In the genomic region with DNA sequence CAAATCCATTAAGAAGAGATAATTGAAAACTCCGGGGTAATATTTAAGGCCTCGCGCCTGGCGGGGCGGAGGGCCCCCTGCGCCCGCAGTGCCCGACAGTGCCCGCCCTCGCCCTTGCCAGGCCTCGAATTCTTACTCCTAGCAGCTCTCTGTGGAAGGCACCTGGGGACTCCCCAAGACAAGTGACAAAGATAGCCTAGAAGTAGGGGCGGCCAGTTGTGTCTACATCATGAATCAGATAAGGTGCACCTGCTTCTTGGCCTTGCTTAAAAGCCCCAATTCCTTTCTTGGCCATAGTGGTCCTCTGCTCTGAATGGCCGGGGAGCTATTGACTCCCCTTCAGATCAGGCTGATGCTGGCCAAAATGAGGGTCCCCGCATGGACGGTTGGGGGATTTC, we compare ENCODE assay signal across 9 mouse cellular contexts.
DNase-seq lines count a peak whose midpoint lies in the region; ATAC-seq lines count a peak whose summit lies in the region.
"Had no signal": no experiment of that assay in that cellular context is flagged by ENCODE, and none has a peak within 500 bp of the region (broad histone marks: within the 10 kb centered on the region; RNA-seq: fewer than 3 reads in every experiment).

No protein-coding gene starts in this region.

- WGBS in heart, embryonic 16.5 days: 12% methylated on average over 15 of the region's 15 CpGs
- 11% methylated on average over 15 of the region's 15 CpGs for WGBS in embryonic facial prominence, embryonic 10.5 days
- WGBS in hindbrain, embryonic 15.5 days: 11% methylated on average over 15 of the region's 15 CpGs
- WGBS in midbrain, embryonic 14.5 days: 7% methylated on average over 15 of the region's 15 CpGs

- H3K9me3 ChIP-seq in heart, embryonic 16.5 days (replicated peaks; ENCODE audit: control insufficient read depth, low read length): no peaks in the 10 kb centered on the region
- H3K9me3 ChIP-seq in embryonic facial prominence, embryonic 10.5 days: no peaks in the 10 kb centered on the region
- H3K9me3 ChIP-seq in hindbrain, embryonic 15.5 days: no peaks in the 10 kb centered on the region
- H3K9me3 ChIP-seq in midbrain, embryonic 14.5 days (ENCODE audit: control insufficient read depth, low read length): no peaks in the 10 kb centered on the region

- H3K36me3 ChIP-seq in heart, embryonic 16.5 days (ENCODE audit: control insufficient read depth, insufficient read depth): no peaks in the 10 kb centered on the region
- no peaks in the 10 kb centered on the region for H3K36me3 ChIP-seq in embryonic facial prominence, embryonic 10.5 days (replicated peaks)
- H3K36me3 ChIP-seq in hindbrain, embryonic 15.5 days: no peaks in the 10 kb centered on the region
- H3K36me3 ChIP-seq in midbrain, embryonic 14.5 days (ENCODE audit: control insufficient read depth, insufficient read depth, low read length): no peaks in the 10 kb centered on the region

- no peak for ATAC-seq in heart, embryonic 16.5 days (replicated peaks; ENCODE audit: extremely low read depth, insufficient read depth, low FRiP score)
- ATAC-seq in hindbrain, embryonic 15.5 days (ENCODE audit: low FRiP score, low read depth): peak; percentile 40; the same call in 1 of the 2 replicates
- no peak for ATAC-seq in midbrain, embryonic 14.5 days (ENCODE audit: low FRiP score, low TSS enrichment)
- ATAC-seq: CD4-positive, CD25-positive, alpha-beta regulatory T cell, adult 4 months had no signal

- DNase-seq in heart, adult 11 months: no peak
- DNase-seq in embryonic facial prominence, embryonic 10.5 days (ENCODE audit: low spot score): no peak
- DNase-seq in midbrain, embryonic 14.5 days: peak; percentile 25
- no peak for DNase-seq in thymus, postnatal 10 days (ENCODE audit: low spot score in 2 of 2)
- no peak for DNase-seq in lung, postnatal 10 days
- DNase-seq in thymus, postnatal 25 days: no peak

- peaks cover 14% of the 10 kb centered on the region for H3K4me1 ChIP-seq in heart, embryonic 16.5 days (ENCODE audit: control insufficient read depth, insufficient read depth, low read length)
- H3K4me1 ChIP-seq in embryonic facial prominence, embryonic 10.5 days: peaks cover 12% of the 10 kb centered on the region
- H3K4me1 ChIP-seq in hindbrain, embryonic 15.5 days (replicated peaks): peaks cover 36% of the 10 kb centered on the region
- peaks cover 19% of the 10 kb centered on the region for H3K4me1 ChIP-seq in midbrain, embryonic 14.5 days (ENCODE audit: control insufficient read depth, insufficient read depth, low read length)

- H3K4me3 ChIP-seq in heart, embryonic 16.5 days (ENCODE audit: low read length): no peak overlapping the region
- peak overlapping the region; percentile 42 for H3K4me3 ChIP-seq in embryonic facial prominence, embryonic 10.5 days
- H3K4me3 ChIP-seq in hindbrain, embryonic 15.5 days: peak overlapping the region; percentile 31
- peak overlapping the region; percentile 30; the same call in 1 of the 2 replicates for H3K4me3 ChIP-seq in midbrain, embryonic 14.5 days (replicated peaks; ENCODE audit: low read depth, low read length)

- peak overlapping the region; percentile 45; the same call in 1 of the 2 replicates for H3K4me2 ChIP-seq in heart, embryonic 16.5 days (ENCODE audit: low read depth, low read length)
- peak overlapping the region; percentile 66 for H3K4me2 ChIP-seq in hindbrain, embryonic 15.5 days
- H3K4me2 ChIP-seq in midbrain, embryonic 14.5 days (ENCODE audit: low read length): peak overlapping the region; percentile 60

- no peak overlapping the region for H3K9ac ChIP-seq in heart, embryonic 16.5 days (ENCODE audit: low read length)
- peak overlapping the region; percentile 35; the same call in 1 of the 2 replicates for H3K9ac ChIP-seq in hindbrain, embryonic 15.5 days
- H3K9ac ChIP-seq in midbrain, embryonic 14.5 days (replicated peaks; ENCODE audit: low read length): no peak overlapping the region; the same call in 1 of the 2 replicates

- peaks cover 97% of the 10 kb centered on the region for H3K27me3 ChIP-seq in heart, embryonic 16.5 days (ENCODE audit: control insufficient read depth, insufficient read depth, low read length)
- H3K27me3 ChIP-seq in embryonic facial prominence, embryonic 10.5 days (replicated peaks; ENCODE audit: low read depth, poor library complexity, severe bottlenecking): peaks cover 100% of the 10 kb centered on the region
- H3K27me3 ChIP-seq in hindbrain, embryonic 15.5 days: peaks cover 31% of the 10 kb centered on the region
- H3K27me3 ChIP-seq in midbrain, embryonic 14.5 days (ENCODE audit: control insufficient read depth, insufficient read depth, low read length): peaks cover 76% of the 10 kb centered on the region

- no peak overlapping the region for H3K27ac ChIP-seq in heart, embryonic 16.5 days (ENCODE audit: low read length)
- H3K27ac ChIP-seq in embryonic facial prominence, embryonic 10.5 days (replicated peaks): no peak overlapping the region
- H3K27ac ChIP-seq in hindbrain, embryonic 15.5 days (replicated peaks): peak overlapping the region; percentile 75
- no peak overlapping the region for H3K27ac ChIP-seq in midbrain, embryonic 14.5 days (replicated peaks; ENCODE audit: low read depth, low read length)
